Mouse (Mus musculus) natural killer cell, adult 2 months (primary cell): ENCODE data around the gene Zic5.

Experiments used
- DNase-seq, 2 experiments: peaks; one replicate each; pipeline ENCODE4 v3.0.0; 2022; ENCODE audit warnings: low spot score in 2 of 2

The Zic5 gene

GRCm38 (mm10) chr14:122464763-122465741 lies at the start of gene Zic5:
Gene Zic5, minus strand, starts transcription at chr14:122465677.
- DNase-seq, result no peak

GRCm38 (mm10) chr14:122513511-122514036 lies 48.1 kb upstream of the Zic5 start:
- no peak for DNase-seq

- DNase-seq, result no peak
These were observed 46.0 kb upstream of the Zic5 start for GRCm38 (mm10) chr14:122511519-122511918.

- no peak for DNase-seq
These were observed 43.6 kb upstream of the Zic5 start for GRCm38 (mm10) chr14:122509058-122509457.

GRCm38 (mm10) chr14:122492015-122492414 lies 26.5 kb upstream of the Zic5 start:
- no peak for DNase-seq

- DNase-seq, result no peak
These were observed 26.0 kb upstream of the Zic5 start for GRCm38 (mm10) chr14:122491521-122491920.

GRCm38 (mm10) chr14:122490441-122491328 lies 25.2 kb upstream of the Zic5 start, which contains the start of gene Gm10837:
Gene Gm10837, plus strand, starts transcription at chr14:122490586.
- no peak for DNase-seq

GRCm38 (mm10) chr14:122489686-122490414 lies 24.4 kb upstream of the Zic5 start:
- no peak for DNase-seq

- no peak for DNase-seq
These were observed 23.6 kb upstream of the Zic5 start for GRCm38 (mm10) chr14:122489041-122489440.

- DNase-seq, result no peak
These were observed 21.9 kb upstream of the Zic5 start for GRCm38 (mm10) chr14:122487366-122487765.

GRCm38 (mm10) chr14:122486611-122487010 lies 21.1 kb upstream of the Zic5 start:
- no peak for DNase-seq

- no peak for DNase-seq
These were observed 20.2 kb upstream of the Zic5 start for GRCm38 (mm10) chr14:122485635-122486181.

- DNase-seq, result no peak
These were observed 19.5 kb upstream of the Zic5 start for GRCm38 (mm10) chr14:122484844-122485551.

GRCm38 (mm10) chr14:122484458-122484843 lies 19.0 kb upstream of the Zic5 start:
- DNase-seq, result no peak

GRCm38 (mm10) chr14:122483556-122484421 lies 18.3 kb upstream of the Zic5 start:
- DNase-seq, result no peak

- no peak for DNase-seq
These were observed 17.5 kb upstream of the Zic5 start for GRCm38 (mm10) chr14:122483024-122483385.

GRCm38 (mm10) chr14:122482081-122483023 lies 16.9 kb upstream of the Zic5 start:
- no peak for DNase-seq

GRCm38 (mm10) chr14:122481181-122481580 lies 15.7 kb upstream of the Zic5 start:
- DNase-seq, result no peak
